Mouse (Mus musculus): ENCODE data around the gene Mprip.
"Not testable (repeated sequence)": the region's sequence is repeated elsewhere in the genome, so short reads cannot be mapped to it uniquely, and the experiment has no call there.

Gene Mprip

DNA sequence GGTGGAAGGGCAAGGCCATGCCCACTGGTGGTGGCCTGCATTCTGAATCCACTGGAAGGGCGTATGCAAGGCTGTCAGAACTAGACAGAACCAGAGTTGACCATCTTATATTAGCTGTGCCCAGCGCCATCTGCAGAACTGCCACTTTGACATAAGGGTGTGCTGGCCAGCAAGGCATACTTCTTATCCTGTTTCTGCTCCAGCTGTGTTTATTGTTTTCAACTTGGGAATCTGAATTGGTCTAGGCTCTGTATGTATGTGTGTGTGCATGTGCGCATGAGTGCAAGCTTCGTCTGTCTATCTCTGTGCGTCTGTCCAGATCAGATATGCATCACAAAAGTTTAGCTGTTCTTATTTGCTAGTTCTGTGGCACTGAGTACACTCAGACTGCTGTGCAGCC lies 58.1 kb downstream of the Mprip start:
- DNase-seq, result no peak

- DNase-seq, result no peak
Observed at GRCm38 (mm10) chr11:59721385-59721784, 60.3 kb downstream of the Mprip start.

DNA sequence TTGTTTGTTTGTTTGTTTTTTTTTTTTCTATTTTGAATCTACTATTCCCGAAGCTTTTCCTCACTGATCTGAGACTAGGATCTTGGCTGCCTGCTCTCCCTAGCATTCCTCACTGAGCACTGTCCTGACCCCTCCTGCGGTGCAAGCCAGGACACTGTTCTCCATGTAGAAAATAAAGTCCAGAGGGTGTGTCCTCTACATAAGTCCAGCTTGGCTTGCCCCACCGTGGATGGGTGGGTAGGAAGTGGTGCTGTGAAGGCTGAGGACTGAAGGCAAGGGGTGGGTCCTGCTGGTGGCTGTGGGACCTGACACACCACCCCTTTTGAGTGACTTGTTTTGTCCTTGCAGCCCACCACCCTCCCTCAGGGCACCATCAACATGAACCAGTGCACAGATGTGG lies 66.1 kb downstream of the Mprip start:
- DNase-seq, result no peak

- DNase-seq, result no peak
Observed at GRCm38 (mm10) chr11:59731821-59732220, 70.7 kb downstream of the Mprip start.

GRCm38 (mm10) chr11:59732407-59733066 lies 71.4 kb downstream of the Mprip start:
- DNase-seq, result peak; percentile 8

DNA sequence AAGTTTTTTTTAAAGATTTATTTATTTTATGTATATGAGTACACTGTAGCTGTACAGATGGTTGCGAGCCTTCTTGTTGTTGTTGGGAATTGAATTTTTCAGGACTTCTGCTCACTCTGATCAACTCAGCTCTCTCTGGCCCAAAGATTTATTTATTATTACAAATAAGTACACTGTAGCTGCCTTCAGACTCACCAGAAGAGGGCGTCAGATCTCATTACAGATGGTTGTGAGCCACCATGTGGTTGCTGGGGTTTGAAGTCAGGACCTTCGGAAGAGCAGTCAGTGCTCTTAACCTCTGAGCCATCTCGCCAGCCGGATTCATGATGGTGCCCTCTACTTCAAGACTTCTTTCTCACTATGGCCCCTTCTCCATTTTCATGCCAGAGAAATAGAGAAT lies 72.5 kb downstream of the Mprip start:
- not testable (repeated sequence) for DNase-seq

- no peak for DNase-seq
Observed at GRCm38 (mm10) chr11:59734335-59734734, 73.2 kb downstream of the Mprip start.

- not testable (repeated sequence) for DNase-seq
Observed at GRCm38 (mm10) chr11:59735938-59736337, 74.8 kb downstream of the Mprip start.

DNA sequence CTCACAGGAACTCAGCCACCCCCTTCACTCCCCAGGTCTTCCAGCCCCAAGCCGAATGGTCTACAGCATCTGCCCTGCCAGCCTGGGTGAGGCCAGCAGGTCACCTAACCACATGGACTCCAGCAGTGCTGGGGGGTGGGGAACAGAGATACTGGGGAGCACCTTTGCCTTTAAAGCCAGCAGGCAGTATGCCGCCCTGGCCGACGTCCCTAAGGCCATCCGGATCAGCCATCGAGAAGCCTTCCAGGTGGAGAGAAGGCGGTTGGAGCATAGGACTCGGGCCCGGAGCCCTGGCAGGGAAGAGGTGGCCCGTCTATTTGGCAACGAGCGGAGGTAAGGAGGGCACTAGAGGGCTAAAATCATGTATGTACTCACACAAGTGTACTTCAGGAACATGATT lies 76.1 kb downstream of the Mprip start:
- DNase-seq, result no peak

DNA sequence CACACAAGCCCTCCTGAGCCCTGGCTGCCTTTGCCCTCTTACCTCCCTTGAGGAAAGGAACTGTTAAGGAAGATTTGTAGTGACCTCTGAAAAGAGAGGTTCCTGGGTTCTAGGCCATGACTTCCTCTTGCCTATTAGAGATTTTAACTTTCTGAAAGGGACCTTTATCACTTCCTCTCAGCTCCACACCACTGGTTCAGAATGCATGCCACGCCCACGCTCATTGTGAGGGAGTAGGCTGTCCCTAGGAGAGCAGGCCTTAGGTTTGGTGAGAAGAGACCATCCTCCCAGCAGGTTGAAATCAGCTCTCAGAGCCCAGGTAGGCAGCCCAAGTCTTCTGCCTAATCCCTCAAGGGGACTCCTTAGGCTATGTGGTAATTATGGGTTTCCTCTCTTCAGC lies 78.9 kb downstream of the Mprip start:
- no peak for DNase-seq

DNA sequence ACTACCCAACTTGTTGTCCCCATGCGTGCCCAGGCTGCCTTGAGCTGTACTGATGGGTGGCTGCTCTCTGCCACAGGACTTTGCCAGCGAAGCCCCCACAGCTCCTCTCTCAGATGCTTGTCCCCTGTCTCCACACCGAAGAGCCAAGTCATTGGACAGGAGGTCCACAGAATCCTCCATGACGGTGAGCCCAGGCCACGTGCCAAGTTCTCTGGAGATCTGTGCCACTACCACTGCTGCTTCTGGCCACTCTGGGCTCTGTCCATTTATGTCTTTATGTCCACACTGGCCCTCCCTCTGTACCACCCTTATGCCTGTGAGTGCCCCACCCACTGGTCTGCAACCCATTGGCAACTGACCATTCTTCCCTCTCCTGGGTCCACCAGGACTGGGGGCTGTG lies 80.8 kb downstream of the Mprip start:
- DNase-seq, result no peak

DNA sequence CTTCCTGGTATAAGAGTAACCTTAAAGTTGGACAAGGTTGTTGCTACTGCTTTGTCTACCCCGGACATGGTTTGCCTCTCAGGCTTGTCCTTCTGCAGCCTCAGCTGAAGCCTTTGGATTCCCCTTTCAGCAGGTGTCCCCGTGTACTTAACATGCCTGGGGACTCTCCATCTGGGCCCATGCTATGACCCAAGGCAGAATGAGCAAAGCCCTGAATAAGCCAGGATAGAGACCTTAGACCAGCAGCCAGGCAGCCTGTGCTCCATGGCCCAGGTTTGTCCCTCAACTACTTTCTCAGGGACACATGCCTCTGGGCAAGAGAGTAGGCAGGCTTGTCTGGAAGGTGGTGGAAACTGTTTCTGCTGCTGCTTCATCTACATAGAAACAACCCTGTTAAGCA lies 82.2 kb downstream of the Mprip start:
- no peak for DNase-seq

GRCm38 (mm10) chr11:59743712-59744111 lies 82.6 kb downstream of the Mprip start:
- no peak for DNase-seq

- no peak for DNase-seq
Observed at GRCm38 (mm10) chr11:59744374-59744773, 83.3 kb downstream of the Mprip start.

- no peak for DNase-seq
Observed at GRCm38 (mm10) chr11:59745851-59746250, 84.7 kb downstream of the Mprip start.

DNA sequence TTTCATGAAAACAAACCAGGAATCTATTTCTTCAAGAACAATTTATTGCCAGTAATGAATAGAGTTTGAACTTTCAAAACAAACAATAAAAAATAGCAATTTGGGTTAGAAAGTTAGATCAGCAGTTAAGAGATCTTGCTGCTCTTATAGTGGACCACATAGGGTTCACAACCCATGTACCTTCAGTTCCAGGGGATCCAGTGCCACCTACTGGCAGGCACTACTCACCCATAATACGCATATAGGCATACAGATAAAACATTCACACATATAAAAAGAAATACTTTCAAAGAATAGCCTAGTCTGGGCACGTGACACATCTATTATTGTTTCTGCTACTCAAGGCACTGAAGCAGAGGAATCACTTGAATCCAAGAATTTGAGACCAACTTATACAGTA lies 85.5 kb downstream of the Mprip start:
- DNase-seq, result peak; percentile 47

- DNase-seq, result no peak
Observed at GRCm38 (mm10) chr11:59749050-59749449, 87.9 kb downstream of the Mprip start.

DNA sequence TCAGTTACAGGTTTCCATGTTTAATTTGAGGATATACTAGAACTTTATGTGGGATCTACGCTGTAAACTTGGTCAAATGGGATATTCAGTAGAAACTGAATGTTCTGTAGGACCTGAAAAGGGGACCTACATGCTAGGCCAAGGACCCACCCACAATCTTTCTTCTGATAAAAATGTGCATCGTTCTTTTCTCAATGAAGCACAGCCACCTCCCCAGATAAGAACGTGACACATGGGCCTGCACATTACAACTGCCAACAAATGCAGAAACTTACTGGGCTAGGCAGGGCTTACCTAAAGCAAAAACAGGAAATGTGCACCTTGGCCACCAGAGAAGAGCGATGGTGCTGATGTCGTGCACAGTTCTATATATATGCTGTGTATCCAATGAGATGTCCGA lies 93.4 kb downstream of the Mprip start:
- no peak for DNase-seq

- no peak for DNase-seq
Observed at GRCm38 (mm10) chr11:59756351-59756750, 95.2 kb downstream of the Mprip start.

DNA sequence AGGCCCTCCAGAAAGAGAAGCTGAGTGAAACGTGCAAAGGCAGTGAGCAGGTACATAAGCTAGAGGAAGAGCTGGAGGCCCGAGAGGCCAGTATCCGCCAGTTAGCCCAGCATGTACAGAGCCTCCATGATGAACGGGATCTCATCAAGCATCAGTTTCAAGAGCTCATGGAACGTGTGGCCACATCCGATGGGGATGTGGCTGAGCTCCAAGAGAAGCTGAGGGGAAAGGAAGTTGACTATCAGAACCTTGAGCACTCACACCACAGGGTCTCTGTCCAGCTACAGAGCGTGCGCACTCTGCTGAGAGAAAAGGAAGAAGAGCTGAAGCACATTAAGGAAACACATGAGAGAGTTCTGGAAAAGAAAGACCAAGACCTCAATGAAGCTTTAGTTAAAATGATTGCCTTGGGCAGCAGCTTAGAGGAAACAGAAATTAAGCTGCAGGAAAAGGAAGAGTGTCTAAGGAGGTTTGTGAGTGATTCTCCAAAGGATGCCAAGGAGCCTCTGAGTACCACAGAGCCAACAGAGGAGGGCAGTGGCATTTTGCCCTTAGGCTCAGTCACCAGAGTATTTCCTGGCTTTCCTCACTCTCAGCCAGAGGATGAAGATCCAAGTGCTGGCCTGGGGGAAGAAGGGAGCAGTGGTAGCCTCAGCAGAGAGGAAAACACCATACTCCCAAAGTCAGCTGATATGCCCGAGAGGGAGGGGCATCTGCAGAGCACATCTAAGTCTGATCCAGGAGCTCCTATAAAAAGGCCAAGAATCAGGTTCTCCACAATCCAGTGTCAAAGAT lies 97.3 kb downstream of the Mprip start:
- no peak for DNase-seq

GRCm38 (mm10) chr11:59759178-59759577 lies 98.1 kb downstream of the Mprip start:
- no peak for DNase-seq

DNA sequence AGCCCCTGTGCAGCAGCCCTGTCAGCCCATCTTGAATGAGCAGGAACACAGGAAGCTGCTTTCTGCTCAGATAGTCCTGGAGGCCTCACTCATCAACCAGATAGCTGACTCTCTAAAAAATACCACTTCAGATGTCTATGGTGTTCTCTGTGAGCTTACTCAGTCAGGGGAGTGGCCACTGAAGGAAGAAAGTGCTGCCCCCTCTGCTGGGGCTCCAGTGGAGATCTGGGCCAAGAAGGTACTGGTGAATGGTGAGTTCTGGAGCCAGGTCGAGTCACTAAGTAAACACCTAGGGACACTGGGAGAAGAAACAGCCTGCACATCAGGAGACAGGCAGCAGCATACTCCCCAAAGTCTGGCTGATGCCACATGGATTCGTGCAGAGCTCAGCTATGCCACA lies 98.5 kb downstream of the Mprip start:
- no peak for DNase-seq

GRCm38 (mm10) chr11:59760796-59761195 lies 99.7 kb downstream of the Mprip start:
- no peak for DNase-seq

GRCm38 (mm10) chr11:59769307-59769706 lies 108.2 kb downstream of the Mprip start:
- DNase-seq, result no peak

GRCm38 (mm10) chr11:59769738-59770137 lies 108.6 kb downstream of the Mprip start:
- no peak for DNase-seq
